Mouse (Mus musculus) heart, adult 2 months (tissue): ENCODE data around the gene Pelo. TPM values are rescaled to one million over a fixed set of nuclear protein-coding genes. Genes with fewer than 3 reads are reported as not detected.
A peak's percentile ranks its signal among the peaks of the same experiment; 100 is the strongest.

Experiments
- DNase-seq, 2 experiments: peaks; one replicate each; pipeline ENCODE4 v3.0.0; 2021
- H3K27ac ChIP-seq: fragments of 200-600 bp; 2 replicates; pipeline ENCODE4 v1.8.1; 2022
- H3K27me3 ChIP-seq: fragments of 200-500 bp; 2 replicates; pipeline ENCODE4 v1.6.1; 2012; ENCODE audit warnings: mild to moderate bottlenecking, low read length, inconsistent platforms, mixed read lengths; ENCODE audit not compliant: control insufficient read depth, insufficient read depth
- H3K36me3 ChIP-seq: fragments of 200-500 bp; 2 replicates; pipeline ENCODE4 v1.6.1; 2012; ENCODE audit warnings: low read length, inconsistent platforms; ENCODE audit not compliant: control insufficient read depth, insufficient read depth
- H3K4me1 ChIP-seq: fragments of 200-500 bp; 2 replicates; pipeline ENCODE4 v1.6.1; 2011; ENCODE audit warnings: low read length; ENCODE audit not compliant: control insufficient read depth, insufficient read depth
- H3K4me3 ChIP-seq: fragments of 200-600 bp; 2 replicates; pipeline ENCODE4 v1.8.1; 2022
- H3K79me2 ChIP-seq: fragments of 200-500 bp; replicated peaks from 2 replicates; pipeline ENCODE4 v1.6.1; 2012; ENCODE audit warnings: mild to moderate bottlenecking, inconsistent platforms, low read length, moderate library complexity, mixed read lengths; ENCODE audit not compliant: control insufficient read depth, insufficient read depth
- H3K9ac ChIP-seq: fragments of 200-500 bp; 2 replicates; pipeline ENCODE4 v1.6.1; 2012; ENCODE audit warnings: low read depth, mild to moderate bottlenecking, control low read depth, inconsistent platforms, low read length, mixed read lengths
- CTCF ChIP-seq: fragments of 200-600 bp; IDR thresholded peaks from 2 replicates; pipeline ENCODE4 v1.8.1; 2022; ENCODE audit warnings: antibody characterized with exemption, mild to moderate bottlenecking, moderate library complexity
- EP300 ChIP-seq: fragments of 200-500 bp; IDR thresholded peaks from 2 replicates; pipeline ENCODE4 v1.6.1; 2011; ENCODE audit warnings: low read depth, low read length, control low read depth; ENCODE audit not compliant: insufficient read depth
- POLR2A ChIP-seq: fragments of 200-500 bp; IDR thresholded peaks from 2 replicates; pipeline ENCODE4 v1.6.1; 2011; ENCODE audit warnings: mild to moderate bottlenecking, low read depth, low read length, control low read depth; ENCODE audit not compliant: insufficient read depth
- WGBS: fragments of 180-500 bp; shearing (Covaris S2); methylation state at CpG from one replicate; pipeline ENCODE4 v1.1.7; 2018; 5-methylcytosine and 5-hydroxymethylcytosine counted together
- intact Hi-C: fragments of 180-260 bp; cut with DNase I; formaldehyde crosslinking; loops from one replicate; pipeline ENCODE4 v1.15.1; 2025
- polyA plus RNA-seq: library from polyadenylated mRNA; depleted of rRNA; stranded (reverse); fragments of >200 nt; gene quantifications from 2 replicates; pipeline ENCODE4 v1.2.3, GENCODE M21; 2012
- total RNA-seq, 2 experiments: library from RNA; stranded (reverse); gene quantifications; 2 replicates each; pipeline ENCODE4 v1.2.3; 2021

Gene Pelo
- total and polyA plus RNA-seq, 3 experiments, result 15.6 to 18.0 (median 16.1) TPM

DNA sequence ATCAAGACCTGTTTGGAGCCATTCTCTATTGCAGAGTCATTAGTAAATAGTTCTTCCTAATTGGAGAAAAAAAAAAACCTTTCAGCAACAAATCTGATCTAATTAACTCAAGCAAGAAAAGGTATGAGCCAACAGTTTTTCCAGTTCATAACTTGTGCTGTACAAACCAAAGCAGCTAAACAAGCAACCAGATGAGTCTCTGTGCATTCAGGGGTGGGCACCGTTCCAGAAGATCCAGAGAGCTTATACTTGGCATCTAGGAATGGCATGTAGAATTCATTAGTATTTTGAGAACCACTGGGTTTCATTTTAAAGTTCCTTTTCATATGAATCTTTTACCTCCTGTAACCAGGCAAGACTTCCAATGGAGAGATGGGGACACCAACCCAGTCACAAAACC, 37.8 kb upstream of the Pelo start:
- H3K4me1 ChIP-seq, result peaks cover 6% of the 10 kb centered on the region
- no peak for DNase-seq
- no peaks in the 10 kb centered on the region for H3K27me3 ChIP-seq
- WGBS, result 85% methylated on average over 1 of the region's 1 CpGs
- intact Hi-C loops, result no loop called here
- TF ChIP-seq EP300, result no peak
- no peak for TF ChIP-seq POLR2A
- no peak for TF ChIP-seq CTCF
- no peak overlapping the region for H3K9ac ChIP-seq
- no peak overlapping the region for H3K27ac ChIP-seq
- H3K79me2 ChIP-seq, result no peaks in the 10 kb centered on the region
- no peak overlapping the region for H3K4me3 ChIP-seq
- no peaks in the 10 kb centered on the region; the same call in none of the 2 replicates for H3K36me3 ChIP-seq

DNA sequence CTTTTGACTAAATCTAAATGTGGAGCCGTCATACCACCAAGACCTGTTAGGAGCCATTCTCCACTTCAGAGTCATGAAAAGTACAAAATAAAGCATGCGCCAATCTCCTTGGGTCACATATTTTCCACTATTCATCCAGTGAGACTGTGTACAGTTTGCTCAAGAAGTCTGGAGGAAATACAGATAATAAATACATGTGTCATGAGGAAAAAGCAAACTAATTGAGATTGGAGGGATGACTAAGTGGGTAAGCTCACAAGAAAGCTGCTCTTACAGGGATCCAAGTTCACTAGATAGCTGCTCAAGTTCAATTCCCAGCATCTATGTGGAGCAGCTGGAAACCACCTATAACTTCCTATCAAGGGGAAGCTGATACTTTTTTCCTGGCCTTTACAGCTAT, 36.5 kb upstream of the Pelo start:
- 97% methylated on average over 2 of the region's 2 CpGs for WGBS

DNA sequence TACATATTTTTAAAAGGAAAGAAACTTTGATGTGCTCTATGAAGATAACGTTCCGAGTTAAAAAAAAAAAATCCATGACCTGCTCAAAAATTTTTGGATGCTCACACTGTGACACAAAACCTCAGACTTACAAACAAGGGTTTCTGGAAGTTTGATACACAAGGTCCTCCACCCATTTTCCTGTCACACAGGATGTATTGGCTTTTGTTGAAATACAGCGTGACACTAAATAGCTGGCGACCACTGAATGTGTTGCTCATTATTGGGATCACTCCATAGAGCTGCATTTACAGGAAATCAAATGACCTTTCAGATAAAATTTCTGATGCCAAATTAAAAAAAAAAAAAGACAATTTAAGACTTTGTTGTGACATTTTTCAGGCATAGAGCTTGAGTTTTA, 35.1 kb upstream of the Pelo start:
- Histone ChIP-seq H3K4me3 (no peak overlapping the region), H3K4me1 (peaks cover 2% of the 10 kb centered on the region), H3K27me3 (no peaks in the 10 kb centered on the region), H3K27ac (peak overlapping the region; percentile 71), H3K36me3 (no peaks in the 10 kb centered on the region; the same call in 1 of the 2 replicates), H3K79me2 (no peaks in the 10 kb centered on the region), H3K9ac (no peak overlapping the region)
- no peak for DNase-seq
- no peak for TF ChIP-seq EP300
- TF ChIP-seq CTCF, result no peak
- no peak for TF ChIP-seq POLR2A
- 48% methylated on average over 4 of the region's 4 CpGs for WGBS
- intact Hi-C loops, result no loop called here

More for the DNA sequence above, 36.5 kb upstream of the Pelo start:
- Histone ChIP-seq H3K9ac (no peak overlapping the region), H3K79me2 (no peaks in the 10 kb centered on the region), H3K27ac (no peak overlapping the region), H3K4me3 (no peak overlapping the region), H3K36me3 (no peaks in the 10 kb centered on the region; the same call in 1 of the 2 replicates), H3K4me1 (peaks cover 6% of the 10 kb centered on the region), H3K27me3 (no peaks in the 10 kb centered on the region)
- no peak for DNase-seq
- TF ChIP-seq POLR2A (no peak), CTCF (no peak), EP300 (no peak)
- intact Hi-C loops, result no loop called here

DNA sequence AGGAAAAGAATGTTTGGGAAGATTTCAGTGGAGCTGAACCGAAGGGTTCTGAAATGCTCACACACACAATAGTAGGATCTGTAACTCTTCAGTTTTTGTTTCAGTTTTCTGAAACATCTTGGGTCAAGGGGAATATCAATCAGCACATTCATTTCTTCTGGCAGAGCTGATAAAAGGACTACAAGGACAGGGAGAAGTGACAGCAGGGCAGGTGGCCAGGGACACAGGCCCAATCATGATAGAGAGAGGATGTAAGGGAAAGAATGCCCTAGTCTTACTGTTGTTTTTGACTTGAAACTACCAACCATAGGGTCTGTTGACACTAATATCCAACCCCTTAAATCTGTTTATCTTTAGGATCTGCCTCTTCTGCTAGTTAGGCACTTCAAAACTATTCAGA, 34.5 kb upstream of the Pelo start:
- H3K79me2 ChIP-seq, result no peaks in the 10 kb centered on the region
- H3K4me1 ChIP-seq, result peaks cover 2% of the 10 kb centered on the region
- 39% methylated on average over 1 of the region's 1 CpGs for WGBS
- H3K27ac ChIP-seq, result peak overlapping the region; percentile 71
- no peak for DNase-seq
- no peak overlapping the region for H3K4me3 ChIP-seq
- no peaks in the 10 kb centered on the region; the same call in 1 of the 2 replicates for H3K36me3 ChIP-seq
- no peak overlapping the region for H3K9ac ChIP-seq
- intact Hi-C loops, result no loop called here
- TF ChIP-seq CTCF, result no peak
- TF ChIP-seq EP300, result no peak
- no peaks in the 10 kb centered on the region for H3K27me3 ChIP-seq

DNA sequence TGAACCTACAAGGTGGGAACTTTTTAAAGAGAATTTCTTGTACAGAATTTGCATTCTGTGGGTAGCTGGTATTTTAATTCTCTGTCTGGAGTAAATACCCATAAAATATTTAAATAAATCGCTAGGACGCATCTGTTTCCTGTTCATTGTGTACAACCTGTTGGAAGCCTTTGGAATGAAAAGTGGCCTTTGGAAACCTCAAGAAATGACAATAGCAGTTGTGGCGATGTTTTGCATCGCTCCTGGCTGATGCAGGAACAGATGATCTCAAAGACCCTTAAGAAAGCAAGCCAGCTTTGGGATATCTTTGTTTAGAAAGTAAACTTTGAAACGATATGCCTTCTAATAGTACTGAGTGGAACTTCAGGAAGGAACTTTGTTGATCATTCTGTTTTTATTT, 28.8 kb upstream of the Pelo start:
- no peak for TF ChIP-seq CTCF
- TF ChIP-seq POLR2A, result peak; percentile 37; the same call in 1 of the 2 replicates
- Histone ChIP-seq H3K27ac (peak overlapping the region; percentile 64), H3K27me3 (no peaks in the 10 kb centered on the region), H3K4me1 (peaks cover 1% of the 10 kb centered on the region; the same call in 1 of the 2 replicates), H3K79me2 (no peaks in the 10 kb centered on the region), H3K9ac (no peak overlapping the region), H3K36me3 (no peaks in the 10 kb centered on the region), H3K4me3 (no peak overlapping the region)
- DNase-seq, result peak in 1 of 2 experiments; percentile 30
- 51% methylated on average over 5 of the region's 5 CpGs for WGBS
- intact Hi-C loops, result loop anchor here (2.0 kb wide), 2 partner anchors 16 to 70 kb away; no protein-coding TSS in a partner anchor

DNA sequence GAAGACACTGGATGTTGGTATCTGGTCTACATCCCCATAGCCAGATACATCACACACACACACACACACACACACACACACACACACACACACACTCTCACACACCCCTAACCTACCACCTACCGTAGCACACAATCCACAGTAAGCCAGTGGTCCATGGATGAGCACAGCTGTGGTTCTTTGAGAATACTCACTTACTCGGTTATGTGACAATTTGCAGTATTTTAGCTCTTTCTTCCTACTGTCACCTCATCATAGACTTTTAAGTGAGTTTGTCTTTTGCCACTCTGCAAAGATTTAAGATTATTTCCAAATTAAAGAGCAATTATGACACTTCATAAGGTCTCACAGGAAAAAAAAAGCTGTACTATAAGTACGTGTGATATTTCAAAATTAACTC, 28.2 kb upstream of the Pelo start:
- TF ChIP-seq CTCF, result no peak
- TF ChIP-seq EP300, result no peak
- TF ChIP-seq POLR2A, result no peak
- no peaks in the 10 kb centered on the region for H3K36me3 ChIP-seq
- WGBS, result 66% methylated on average over 3 of the region's 3 CpGs

More for the DNA sequence above, 28.2 kb upstream of the Pelo start:
- no peak for DNase-seq
- no peak overlapping the region for H3K9ac ChIP-seq
- intact Hi-C loops, result loop anchor here (2.0 kb wide), 2 partner anchors 15 to 71 kb away; no protein-coding TSS in a partner anchor
- no peak overlapping the region for H3K4me3 ChIP-seq
- H3K79me2 ChIP-seq, result no peaks in the 10 kb centered on the region
- no peaks in the 10 kb centered on the region for H3K27me3 ChIP-seq
- H3K27ac ChIP-seq, result peak overlapping the region; percentile 64
- H3K4me1 ChIP-seq, result peaks cover 1% of the 10 kb centered on the region; the same call in 1 of the 2 replicates
